Mouse (Mus musculus): ENCODE data around the gene Aldh18a1. TPM values are rescaled to one million over a fixed set of nuclear protein-coding genes. Genes with fewer than 3 reads are reported as not detected.
"Not testable (repeated sequence)": the region's sequence is repeated elsewhere in the genome, so short reads cannot be mapped to it uniquely, and the experiment has no call there.

Gene Aldh18a1
- 41.3 and 55.2 TPM in 2 replicates for polyA plus RNA-seq (2015; fragmentation: Nextera tagmentation; extraction: Ambion mirVana)

GRCm38 (mm10) chr19:40588293-40588654 is at the start of gene Aldh18a1:
TSS of gene Aldh18a1 (minus strand) at chr19:40588463.
- peak within 1 kb of the TSS; percentile 89 for H3K4me2 ChIP-seq
- WGBS = under 1% methylated on average over 34 of the region's 34 CpGs
- no peaks in the 10 kb centered on the region for H3K27me3 ChIP-seq
- peaks cover 17% of the 10 kb centered on the region for H3K4me1 ChIP-seq (replicated peaks)
- H3K36me3 ChIP-seq = no peaks in the 10 kb centered on the region
- peak within 1 kb of the TSS; percentile 77 for H3K9ac ChIP-seq
- H3K27ac ChIP-seq = peak within 1 kb of the TSS; percentile 81
- no peaks in the 10 kb centered on the region for H3K9me3 ChIP-seq (replicated peaks)
- peak within 1 kb of the TSS; percentile 89 for H3K4me3 ChIP-seq
- peak; percentile 93 for ATAC-seq (replicated peaks; ENCODE audit: insufficient number of reproducible peaks, insufficient read depth, low FRiP score, low read depth)

DNA sequence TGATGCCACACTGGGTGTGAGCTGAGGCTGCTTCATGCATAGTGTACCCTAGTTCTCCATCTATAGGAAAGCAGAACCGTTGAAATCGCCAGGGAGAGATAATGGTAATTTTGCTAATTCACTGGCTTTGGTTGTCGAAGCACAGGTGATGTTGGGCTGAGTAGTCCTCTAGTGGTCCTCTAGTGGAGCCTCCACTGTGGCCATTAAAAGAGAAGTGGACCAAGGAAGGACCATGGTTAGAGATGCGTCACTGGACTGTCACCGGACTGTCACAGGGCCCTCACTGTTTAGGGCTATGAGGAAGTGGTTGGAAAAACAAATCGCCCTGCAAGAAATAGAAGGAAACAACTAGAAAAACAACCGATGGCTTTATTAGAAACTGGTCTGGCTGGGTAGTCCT is 49.3 kb upstream of the Aldh18a1 start:
- H3K4me1 ChIP-seq (replicated peaks) = no peaks in the 10 kb centered on the region
- H3K4me3 ChIP-seq = no peak overlapping the region
- ATAC-seq (replicated peaks; ENCODE audit: insufficient number of reproducible peaks, insufficient read depth, low FRiP score, low read depth) = no peak
- H3K36me3 ChIP-seq = no peaks in the 10 kb centered on the region
- peak overlapping the region; percentile 58 for H3K27ac ChIP-seq
- WGBS = 71% methylated on average over 7 of the region's 7 CpGs
- H3K9ac ChIP-seq = no peak overlapping the region
- no peaks in the 10 kb centered on the region for H3K27me3 ChIP-seq
- H3K9me3 ChIP-seq (replicated peaks) = no peaks in the 10 kb centered on the region
- H3K4me2 ChIP-seq = no peak overlapping the region

- no peak overlapping the region for H3K4me3 ChIP-seq
- H3K9ac ChIP-seq = no peak overlapping the region
- no peaks in the 10 kb centered on the region for H3K4me1 ChIP-seq (replicated peaks)
- no peak overlapping the region for H3K4me2 ChIP-seq
- no peaks in the 10 kb centered on the region for H3K9me3 ChIP-seq (replicated peaks)
- H3K27me3 ChIP-seq = no peaks in the 10 kb centered on the region
- no peaks in the 10 kb centered on the region for H3K36me3 ChIP-seq
- WGBS = 37% methylated on average over 4 of the region's 4 CpGs
- H3K27ac ChIP-seq = peak overlapping the region; percentile 58
- ATAC-seq (replicated peaks; ENCODE audit: insufficient number of reproducible peaks, insufficient read depth, low FRiP score, low read depth) = no peak
These were observed 48.8 kb upstream of the Aldh18a1 start for GRCm38 (mm10) chr19:40637091-40637490.

DNA sequence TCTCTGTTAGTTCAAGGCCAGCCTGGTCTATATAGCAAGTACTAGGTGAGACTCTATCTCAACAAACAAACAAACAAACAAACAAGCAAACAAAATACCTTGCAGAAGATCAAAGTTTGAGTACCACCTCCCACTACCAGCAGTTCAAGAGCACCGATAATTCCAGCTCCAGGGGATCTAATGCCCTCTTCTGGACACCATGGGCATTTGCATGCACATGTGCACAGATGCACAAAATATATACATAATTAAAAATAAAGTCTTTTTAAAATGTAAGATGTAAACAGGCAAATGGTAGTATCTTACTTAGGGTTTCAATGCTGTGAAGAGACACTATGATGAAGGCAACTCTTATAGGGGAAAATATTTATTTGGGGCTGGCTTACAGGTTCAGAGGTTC is 44.9 kb upstream of the Aldh18a1 start:
- Histone ChIP-seq H3K9ac (no peak overlapping the region), H3K27ac (no peak overlapping the region), H3K4me1 (replicated peaks) (no peaks in the 10 kb centered on the region), H3K9me3 (replicated peaks) (no peaks in the 10 kb centered on the region), H3K4me2 (no peak overlapping the region), H3K36me3 (no peaks in the 10 kb centered on the region), H3K4me3 (no peak overlapping the region), H3K27me3 (no peaks in the 10 kb centered on the region)
- WGBS = 65% methylated on average over 1 of the region's 1 CpGs
- no peak for ATAC-seq (replicated peaks; ENCODE audit: insufficient number of reproducible peaks, insufficient read depth, low FRiP score, low read depth)

DNA sequence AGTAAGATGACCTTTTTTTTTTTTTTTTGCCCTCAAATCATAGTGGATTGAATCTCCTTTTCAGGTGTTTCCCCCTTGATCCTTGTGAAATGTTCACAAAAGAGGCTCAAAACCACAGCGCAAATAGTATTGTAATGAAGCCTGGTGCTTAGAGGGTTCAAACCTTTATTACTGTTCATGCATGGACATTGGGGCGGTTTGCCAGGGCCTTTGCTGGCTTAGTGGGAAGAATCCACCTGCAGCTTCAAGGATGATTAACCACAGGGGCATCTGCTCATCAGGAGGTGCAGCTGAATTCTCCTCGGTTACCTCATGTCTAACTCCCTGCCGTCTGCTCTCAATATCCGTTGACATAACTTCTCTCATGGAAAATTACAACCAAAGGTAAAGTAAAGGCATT is 44.4 kb upstream of the Aldh18a1 start:
- H3K4me3 ChIP-seq = no peak overlapping the region
- H3K4me1 ChIP-seq (replicated peaks) = no peaks in the 10 kb centered on the region
- no peak overlapping the region for H3K9ac ChIP-seq
- H3K9me3 ChIP-seq (replicated peaks) = no peaks in the 10 kb centered on the region
- WGBS = 82% methylated on average over 5 of the region's 5 CpGs
- no peaks in the 10 kb centered on the region for H3K36me3 ChIP-seq
- no peak for ATAC-seq (replicated peaks; ENCODE audit: insufficient number of reproducible peaks, insufficient read depth, low FRiP score, low read depth)
- H3K27ac ChIP-seq = no peak overlapping the region
- H3K4me2 ChIP-seq = no peak overlapping the region
- no peaks in the 10 kb centered on the region for H3K27me3 ChIP-seq

DNA sequence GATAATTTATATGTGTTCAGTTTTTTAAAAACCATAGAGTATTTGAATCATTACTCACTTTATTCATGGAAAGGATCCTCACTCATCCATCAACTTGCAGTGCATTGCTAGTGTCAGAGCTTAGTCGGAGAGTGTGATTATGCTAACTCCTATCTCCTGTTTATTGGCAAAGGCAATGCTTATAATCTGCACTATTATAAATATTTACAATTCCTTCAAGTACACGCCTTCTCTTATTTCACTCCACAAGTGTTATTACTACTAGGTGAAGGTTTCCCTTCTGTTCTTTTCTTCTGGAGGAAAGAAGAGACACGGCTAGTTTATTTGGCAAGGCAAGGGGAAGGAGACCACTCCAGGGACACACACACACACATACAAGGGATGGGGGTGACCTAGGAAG is 43.9 kb upstream of the Aldh18a1 start:
- no peaks in the 10 kb centered on the region for H3K9me3 ChIP-seq (replicated peaks)
- 59% methylated on average over 3 of the region's 3 CpGs for WGBS
- no peak overlapping the region for H3K4me2 ChIP-seq
- no peaks in the 10 kb centered on the region for H3K36me3 ChIP-seq
- H3K4me3 ChIP-seq = no peak overlapping the region
- H3K9ac ChIP-seq = no peak overlapping the region
- no peaks in the 10 kb centered on the region for H3K4me1 ChIP-seq (replicated peaks)
- ATAC-seq (replicated peaks; ENCODE audit: insufficient number of reproducible peaks, insufficient read depth, low FRiP score, low read depth) = no peak
- no peaks in the 10 kb centered on the region for H3K27me3 ChIP-seq
- H3K27ac ChIP-seq = no peak overlapping the region

GRCm38 (mm10) chr19:40630606-40631005 is 42.3 kb upstream of the Aldh18a1 start:
- Histone ChIP-seq H3K27ac (peak overlapping the region; percentile 46; the same call in 1 of the 2 replicates), H3K27me3 (no peaks in the 10 kb centered on the region), H3K36me3 (no peaks in the 10 kb centered on the region), H3K9ac (no peak overlapping the region), H3K9me3 (replicated peaks) (no peaks in the 10 kb centered on the region), H3K4me1 (replicated peaks) (no peaks in the 10 kb centered on the region), H3K4me2 (no peak overlapping the region), H3K4me3 (no peak overlapping the region)
- ATAC-seq (replicated peaks; ENCODE audit: insufficient number of reproducible peaks, insufficient read depth, low FRiP score, low read depth) = no peak
- WGBS = 40% methylated on average over 7 of the region's 7 CpGs

DNA sequence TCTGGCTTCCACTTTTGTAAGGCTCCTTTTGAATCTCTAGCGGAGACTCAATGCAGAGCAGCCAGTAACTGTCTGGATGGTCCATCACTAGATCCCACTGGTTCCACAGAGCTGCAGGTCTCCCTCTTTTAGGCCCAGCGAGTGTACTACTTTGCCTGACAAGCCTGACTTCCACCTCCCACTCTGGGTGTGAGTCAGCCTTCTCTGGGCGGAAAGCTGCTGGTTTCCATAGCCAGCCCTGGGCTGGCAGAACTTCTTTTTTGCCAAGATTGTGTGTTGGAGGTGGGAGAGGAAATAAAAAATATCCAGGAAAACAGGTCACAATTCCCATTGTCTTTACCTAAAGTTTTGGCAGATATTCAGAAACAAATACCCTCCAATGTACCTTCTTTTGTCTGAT is 41.8 kb upstream of the Aldh18a1 start:
- ATAC-seq (replicated peaks; ENCODE audit: insufficient number of reproducible peaks, insufficient read depth, low FRiP score, low read depth) = no peak
- peak overlapping the region; percentile 62 for H3K27ac ChIP-seq
- H3K4me2 ChIP-seq = no peak overlapping the region
- H3K9me3 ChIP-seq (replicated peaks) = no peaks in the 10 kb centered on the region
- no peaks in the 10 kb centered on the region for H3K4me1 ChIP-seq (replicated peaks)
- 63% methylated on average over 3 of the region's 3 CpGs for WGBS
- no peak overlapping the region for H3K4me3 ChIP-seq
- H3K9ac ChIP-seq = no peak overlapping the region
- H3K27me3 ChIP-seq = no peaks in the 10 kb centered on the region
- H3K36me3 ChIP-seq = no peaks in the 10 kb centered on the region

DNA sequence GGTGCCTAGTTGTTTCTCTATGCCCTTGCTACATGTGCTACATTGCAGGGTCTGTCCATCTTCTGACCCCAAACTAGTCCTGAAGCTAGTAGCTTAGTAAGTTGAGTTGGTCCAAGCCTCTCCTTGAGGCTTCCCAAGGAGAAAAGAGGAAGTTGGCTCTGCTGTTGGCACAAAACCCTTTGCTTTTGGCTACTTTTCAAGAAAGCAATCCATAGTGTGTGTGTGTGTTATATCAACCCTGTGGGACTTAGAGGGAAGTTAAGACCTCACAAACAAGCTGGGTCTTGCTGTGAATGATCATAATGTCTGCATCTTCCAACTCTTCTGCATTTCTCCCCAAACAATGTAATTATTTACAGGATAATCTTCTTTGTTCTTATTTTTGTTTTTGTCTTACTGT is 40.7 kb upstream of the Aldh18a1 start:
- no peak for ATAC-seq (replicated peaks; ENCODE audit: insufficient number of reproducible peaks, insufficient read depth, low FRiP score, low read depth)
- Histone ChIP-seq H3K9ac (no peak overlapping the region), H3K9me3 (replicated peaks) (no peaks in the 10 kb centered on the region), H3K27ac (no peak overlapping the region), H3K27me3 (no peaks in the 10 kb centered on the region), H3K4me1 (replicated peaks) (no peaks in the 10 kb centered on the region), H3K4me2 (no peak overlapping the region), H3K36me3 (no peaks in the 10 kb centered on the region), H3K4me3 (no peak overlapping the region)

DNA sequence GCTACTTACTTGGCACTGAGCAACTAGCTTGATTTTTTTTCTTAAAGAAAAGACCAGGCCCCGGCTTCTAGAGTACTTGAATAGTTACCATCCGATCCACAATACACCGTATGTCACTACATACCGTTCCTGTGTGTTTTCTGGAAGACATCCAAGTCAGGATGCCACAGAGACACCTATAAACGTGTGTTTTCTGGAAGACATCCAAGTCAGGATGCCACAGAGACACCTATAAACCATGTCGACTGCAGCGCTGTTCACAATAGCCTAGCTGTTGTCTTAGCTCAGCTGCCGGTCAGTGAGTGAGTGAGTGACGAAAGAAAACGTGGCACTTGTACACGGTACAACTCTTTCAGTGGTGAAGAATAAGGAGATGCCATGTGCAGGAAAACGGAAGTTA is 37.7 kb upstream of the Aldh18a1 start:
- H3K27ac ChIP-seq = no peak overlapping the region
- H3K9ac ChIP-seq = no peak overlapping the region
- H3K4me3 ChIP-seq = no peak overlapping the region
- 38% methylated on average over 12 of the region's 12 CpGs for WGBS
- no peaks in the 10 kb centered on the region for H3K27me3 ChIP-seq
- no peaks in the 10 kb centered on the region for H3K9me3 ChIP-seq (replicated peaks)
- ATAC-seq (replicated peaks; ENCODE audit: insufficient number of reproducible peaks, insufficient read depth, low FRiP score, low read depth) = no peak
- H3K4me1 ChIP-seq (replicated peaks) = no peaks in the 10 kb centered on the region
- no peak overlapping the region for H3K4me2 ChIP-seq
- no peaks in the 10 kb centered on the region for H3K36me3 ChIP-seq

DNA sequence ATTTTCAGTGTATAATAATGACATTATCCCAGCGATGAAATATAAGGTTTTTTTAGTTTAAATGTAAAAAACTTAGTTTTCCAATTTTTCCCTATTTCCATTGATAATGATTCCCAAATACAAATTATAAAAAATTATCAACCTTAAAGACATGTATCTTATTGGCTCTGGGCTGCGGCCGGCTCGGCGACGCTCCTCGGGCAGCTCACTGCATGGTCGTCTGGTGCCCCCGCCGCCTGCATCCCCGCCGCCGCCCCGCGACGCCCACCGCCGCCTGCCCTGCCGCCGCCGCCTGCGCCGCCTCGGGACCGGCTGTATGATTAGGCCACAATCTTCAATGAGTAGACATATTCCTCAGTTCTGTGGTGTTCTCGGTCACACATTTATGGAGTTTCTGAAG is 33.4 kb upstream of the Aldh18a1 start:
- H3K27ac ChIP-seq; H3K4me3 ChIP-seq; H3K36me3 ChIP-seq; H3K4me1 ChIP-seq (replicated peaks); ATAC-seq (replicated peaks; ENCODE audit: insufficient number of reproducible peaks, insufficient read depth, low FRiP score, low read depth); H3K9ac ChIP-seq; H3K27me3 ChIP-seq; H3K4me2 ChIP-seq; H3K9me3 ChIP-seq (replicated peaks): not testable (repeated sequence)
- 37% methylated on average over 17 of the region's 26 CpGs for WGBS

- Histone ChIP-seq H3K9me3 (replicated peaks) (no peaks in the 10 kb centered on the region), H3K36me3 (no peaks in the 10 kb centered on the region), H3K4me1 (replicated peaks) (peaks cover 9% of the 10 kb centered on the region), H3K9ac (no peak overlapping the region), H3K27me3 (no peaks in the 10 kb centered on the region), H3K4me2 (no peak overlapping the region), H3K4me3 (no peak overlapping the region), H3K27ac (no peak overlapping the region)
- no peak for ATAC-seq (replicated peaks; ENCODE audit: insufficient number of reproducible peaks, insufficient read depth, low FRiP score, low read depth)
- 85% methylated on average over 7 of the region's 7 CpGs for WGBS
These were observed 27.8 kb upstream of the Aldh18a1 start for GRCm38 (mm10) chr19:40616021-40616420.
